Mouse (Mus musculus) G1E (cell line): Measurements from ENCODE around the gene Adamtsl4. TPM values are rescaled to one million over a fixed set of nuclear protein-coding genes. Genes with fewer than 3 reads are reported as not detected.

Experiments used
- ATAC-seq: 2 replicates; pipeline ENCODE4 v1.8.0; 2016; ENCODE audit warnings: mild to moderate bottlenecking; ENCODE audit not compliant: insufficient number of reproducible peaks, poor library complexity, low FRiP score, severe bottlenecking; ENCODE audit errors: extremely low read depth
- DNase-seq: peaks from one replicate; pipeline ENCODE4 v3.0.0; 2012; ENCODE audit warnings: low spot score
- H3K27me3 ChIP-seq: 2 replicates; pipeline ENCODE4 v1.6.1; 2012; ENCODE audit warnings: mild to moderate bottlenecking, low read length, inconsistent platforms; ENCODE audit not compliant: insufficient read depth
- H3K36me3 ChIP-seq: replicated peaks from 2 replicates; pipeline ENCODE3; 2012; ENCODE audit warnings: mild to moderate bottlenecking, inconsistent platforms
- H3K4me1 ChIP-seq: 2 replicates; pipeline ENCODE4 v1.6.1; 2012; ENCODE audit warnings: low read depth, low read length, inconsistent platforms, mixed read lengths; ENCODE audit not compliant: insufficient read depth
- H3K4me3 ChIP-seq: 2 replicates; pipeline ENCODE4 v1.5.1; 2012; ENCODE audit warnings: low read depth, mild to moderate bottlenecking, inconsistent platforms, low read length, moderate library complexity, mixed read lengths
- H3K9me3 ChIP-seq: replicated peaks from 2 replicates; pipeline ENCODE4 v1.6.1; 2012; ENCODE audit warnings: inconsistent platforms
- CTCF ChIP-seq: IDR thresholded peaks from 2 replicates; pipeline ENCODE4 v1.5.1; 2012; ENCODE audit warnings: low read depth, low read length, inconsistent platforms, mixed read lengths
- GATA1 ChIP-seq: IDR thresholded peaks from 2 replicates; pipeline ENCODE4 v1.6.1; 2012; ENCODE audit warnings: borderline replicate concordance, low read length, inconsistent platforms, mixed read lengths
- GATA2 ChIP-seq: IDR thresholded peaks from 2 replicates; pipeline ENCODE4 v1.6.1; 2012; ENCODE audit warnings: low read depth, low read length, inconsistent platforms, borderline replicate concordance
- POLR2AphosphoS5 ChIP-seq: IDR thresholded peaks from 2 replicates; pipeline ENCODE4 v1.6.1; 2012; ENCODE audit warnings: low read depth, low read length, inconsistent platforms; ENCODE audit not compliant: insufficient replicate concordance
- TAL1 ChIP-seq: conservative IDR thresholded peaks from 2 replicates; pipeline ENCODE4 v1.6.1; 2012; ENCODE audit warnings: low read depth, low read length, inconsistent platforms, mixed read lengths
- polyA plus RNA-seq: library from polyadenylated mRNA; stranded (reverse); fragments of >175 nt; gene quantifications from 2 replicates; pipeline ENCODE4 v1.2.3, GENCODE M21; 2012
- total RNA-seq, 2 experiments: library from RNA; stranded (forward) in 1 of 2; stranded (reverse) in 1 of 2; fragments of 200-1000 nt in 1 of 2; fragments of >200 nt in 1 of 2; fragmentation: Nextera tagmentation in 1 of 2; gene quantifications; 2 replicates each; pipeline ENCODE4 v1.2.3; 2014 to 2017

Gene Adamtsl4
- total and polyA plus RNA-seq, 3 experiments: 0.11 TPM; not detected in 2

DNA sequence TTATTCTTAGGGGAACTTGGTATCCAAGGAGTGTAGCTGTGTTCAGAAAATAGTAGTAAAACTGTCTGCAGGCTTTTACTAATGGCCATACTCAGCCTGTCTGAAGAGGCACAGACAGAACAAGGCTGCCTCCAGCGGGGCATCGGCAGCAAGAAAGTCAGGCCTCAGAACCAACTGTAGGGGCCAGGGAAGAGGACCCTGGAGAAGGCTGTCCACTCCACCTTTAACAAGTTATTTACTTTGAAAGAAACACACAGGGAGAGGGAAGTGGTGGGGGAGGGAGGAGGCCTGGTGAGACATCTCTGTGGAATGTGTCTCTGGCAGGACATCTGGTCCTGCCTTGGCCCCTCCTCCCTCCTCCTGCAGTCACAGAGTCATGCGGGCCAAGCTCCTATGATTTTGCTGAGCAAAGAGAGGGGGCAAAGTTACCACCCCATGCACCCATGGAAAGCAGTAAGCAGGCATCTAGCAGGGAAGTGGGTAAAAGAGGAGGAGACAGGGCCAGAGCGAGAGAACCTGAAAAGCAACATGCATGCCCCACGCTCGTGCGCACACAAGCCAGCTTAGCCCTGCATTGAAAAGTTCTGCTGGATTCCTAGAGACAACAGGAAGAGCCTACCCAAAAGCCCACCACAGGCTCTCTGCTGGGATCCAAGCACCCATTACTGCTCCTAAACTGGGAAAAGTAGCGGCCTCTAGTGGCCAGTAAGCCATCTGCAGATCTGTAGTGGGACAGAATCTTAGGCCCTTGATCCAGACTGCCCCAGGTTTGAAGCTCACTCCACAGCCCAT lies 12.2 kb downstream of the Adamtsl4 start:
- H3K4me3 ChIP-seq: peak overlapping the region; percentile 46; the same call in 1 of the 2 replicates
- peaks cover 68% of the 10 kb centered on the region for H3K4me1 ChIP-seq
- TF ChIP-seq CTCF: peak; percentile 94
- TF ChIP-seq TAL1: no peak
- H3K9me3 ChIP-seq: no peaks in the 10 kb centered on the region
- peak; percentile 89 for DNase-seq
- ATAC-seq: peak; percentile 35
- H3K36me3 ChIP-seq: peaks cover 83% of the 10 kb centered on the region
- no peaks in the 10 kb centered on the region for H3K27me3 ChIP-seq

DNA sequence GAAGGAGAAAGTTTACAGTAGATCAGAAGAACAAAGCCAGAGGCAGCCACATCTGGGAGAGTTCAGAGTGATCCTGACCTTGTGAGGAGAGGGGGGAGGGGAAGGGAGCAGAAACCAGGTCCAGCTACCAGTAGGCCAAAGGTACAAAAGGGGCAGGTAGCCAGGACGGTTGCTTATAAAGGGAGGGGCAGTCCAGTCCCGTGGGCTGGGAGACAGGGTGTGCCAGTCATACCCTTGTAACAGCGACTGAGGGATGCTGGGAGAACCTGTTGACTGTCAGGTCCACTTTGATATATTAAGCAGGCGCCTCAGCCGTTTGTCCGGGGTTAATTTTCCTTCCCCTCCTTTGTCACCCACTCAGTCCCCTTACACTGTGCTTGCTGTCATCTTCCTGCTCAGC lies 12.9 kb downstream of the Adamtsl4 start:
- TF ChIP-seq GATA1 (no peak), TAL1 (no peak), GATA2 (no peak), POLR2AphosphoS5 (no peak), CTCF (no peak)
- peak overlapping the region; percentile 46; the same call in 1 of the 2 replicates for H3K4me3 ChIP-seq

DNA sequence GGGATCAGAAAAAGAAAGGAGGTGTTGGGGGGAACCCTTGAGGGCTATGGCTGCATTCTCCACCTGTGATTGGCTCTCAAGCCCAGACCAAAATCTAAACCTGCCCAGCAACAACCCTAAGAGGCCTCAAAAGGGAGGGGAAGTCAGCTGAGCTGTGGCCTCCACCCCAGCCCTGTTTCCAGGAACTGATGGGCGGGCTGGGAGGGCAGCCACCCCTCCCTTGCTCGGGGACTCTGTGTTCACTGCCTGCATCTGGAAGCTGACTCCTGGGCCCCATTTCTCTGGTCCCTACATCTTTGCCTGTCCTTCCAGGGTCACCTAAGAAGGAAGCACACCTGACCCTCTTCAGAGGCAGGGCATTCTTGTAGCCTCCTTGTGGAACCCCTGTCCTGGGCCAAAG lies 13.5 kb downstream of the Adamtsl4 start:
- ATAC-seq (peak; percentile 87), DNase-seq (peak; percentile 96)
- Histone ChIP-seq H3K36me3 (peaks cover 79% of the 10 kb centered on the region), H3K9me3 (no peaks in the 10 kb centered on the region), H3K4me1 (peaks cover 75% of the 10 kb centered on the region), H3K27me3 (no peaks in the 10 kb centered on the region), H3K4me3 (peak overlapping the region; percentile 65; the same call in 1 of the 2 replicates)
- TF ChIP-seq POLR2AphosphoS5: no peak
- TF ChIP-seq CTCF: no peak
- no peak for TF ChIP-seq TAL1
- TF ChIP-seq GATA2: no peak
- TF ChIP-seq GATA1: no peak

More for the DNA sequence above, 12.9 kb downstream of the Adamtsl4 start:
- H3K4me1 ChIP-seq: peaks cover 70% of the 10 kb centered on the region
- ATAC-seq: no peak
- H3K9me3 ChIP-seq: no peaks in the 10 kb centered on the region
- no peaks in the 10 kb centered on the region for H3K27me3 ChIP-seq
- no peak for DNase-seq
- peaks cover 79% of the 10 kb centered on the region for H3K36me3 ChIP-seq

- Histone ChIP-seq H3K9me3 (no peaks in the 10 kb centered on the region), H3K4me3 (peak overlapping the region; percentile 65; the same call in 1 of the 2 replicates), H3K27me3 (no peaks in the 10 kb centered on the region), H3K36me3 (peaks cover 82% of the 10 kb centered on the region), H3K4me1 (peaks cover 80% of the 10 kb centered on the region)
- DNase-seq (no peak), ATAC-seq (no peak)
- TF ChIP-seq POLR2AphosphoS5: no peak
- TF ChIP-seq GATA2: no peak
- TF ChIP-seq GATA1: no peak
- no peak for TF ChIP-seq CTCF
- TF ChIP-seq TAL1: no peak
These were observed 14.0 kb downstream of the Adamtsl4 start for GRCm38 (mm10) chr3:95673707-95674211.

DNA sequence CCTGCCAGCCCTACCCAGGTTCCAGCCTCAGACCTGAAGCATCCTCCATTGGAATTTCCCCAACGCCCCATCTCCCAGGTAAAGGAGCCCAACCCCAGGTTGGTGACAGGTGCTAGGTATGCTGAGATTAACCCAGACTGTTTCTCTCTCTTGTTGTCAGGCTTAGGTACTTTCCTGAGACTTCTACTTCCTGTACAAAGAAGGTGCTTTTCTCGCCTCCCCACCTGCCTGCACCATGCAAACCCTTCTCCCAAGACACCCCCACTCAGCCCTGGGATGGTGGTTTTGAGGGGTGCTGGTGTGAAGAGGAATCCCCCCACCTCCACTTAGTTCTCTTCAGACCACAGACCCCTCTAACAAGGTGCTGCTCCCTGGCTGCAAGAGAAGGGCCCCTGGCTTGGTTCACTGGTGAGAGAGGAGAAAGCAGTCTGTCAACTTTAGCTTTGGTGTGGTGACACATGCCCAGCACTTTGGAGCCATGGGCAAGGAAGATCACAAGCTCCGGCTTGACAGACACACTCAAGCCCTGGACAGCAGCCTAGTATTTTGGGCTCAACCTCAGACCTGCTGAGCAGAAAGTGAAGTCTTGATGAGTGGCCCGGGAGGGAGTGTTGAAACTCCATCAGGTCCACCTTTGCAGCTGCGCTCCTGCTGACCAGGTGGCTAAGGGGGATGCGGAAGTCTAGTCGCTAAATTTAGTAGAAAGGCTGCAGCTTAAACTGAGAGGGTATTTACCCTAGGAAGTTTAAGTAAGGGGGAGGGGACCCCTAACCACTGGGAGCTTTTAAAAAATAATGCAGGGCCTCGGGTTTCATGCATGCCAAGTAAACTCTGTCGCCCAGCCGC lies 14.6 kb downstream of the Adamtsl4 start:
- no peak for TF ChIP-seq TAL1
- no peak for TF ChIP-seq CTCF
- no peak for TF ChIP-seq POLR2AphosphoS5
- TF ChIP-seq GATA2: no peak
- no peak for TF ChIP-seq GATA1
- ATAC-seq: no peak
- Histone ChIP-seq H3K4me3 (peak overlapping the region; percentile 65; the same call in 1 of the 2 replicates), H3K9me3 (no peaks in the 10 kb centered on the region), H3K27me3 (no peaks in the 10 kb centered on the region), H3K36me3 (peaks cover 85% of the 10 kb centered on the region), H3K4me1 (peaks cover 87% of the 10 kb centered on the region)
- DNase-seq: no peak

DNA sequence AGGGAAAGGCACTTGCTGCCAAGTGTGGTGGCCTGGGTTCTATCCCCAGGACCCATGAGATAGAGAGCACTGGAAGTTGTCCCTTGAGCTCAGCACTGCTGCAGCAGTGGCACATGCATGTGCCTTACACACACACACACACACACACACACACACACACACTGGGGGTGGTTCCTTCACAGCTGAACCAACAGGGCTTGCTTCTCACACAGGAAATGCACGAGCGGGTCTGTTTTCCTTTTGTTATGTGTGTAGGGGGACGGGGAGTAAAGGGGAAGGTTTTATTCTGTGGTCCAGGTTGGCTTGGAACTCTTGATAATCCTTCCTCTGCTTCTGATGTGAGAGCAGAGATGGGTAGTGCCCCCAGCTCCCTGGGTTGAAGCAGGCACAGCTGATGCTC lies 15.3 kb downstream of the Adamtsl4 start:
- no peaks in the 10 kb centered on the region for H3K27me3 ChIP-seq
- H3K4me1 ChIP-seq: peaks cover 89% of the 10 kb centered on the region
- peak overlapping the region; percentile 65; the same call in 1 of the 2 replicates for H3K4me3 ChIP-seq
- TF ChIP-seq GATA1 (no peak), CTCF (no peak), POLR2AphosphoS5 (no peak), TAL1 (no peak)
- ATAC-seq (no peak), DNase-seq (no peak)
- peaks cover 85% of the 10 kb centered on the region for H3K36me3 ChIP-seq
- H3K9me3 ChIP-seq: no peaks in the 10 kb centered on the region
